Mouse (Mus musculus): ENCODE data around the gene H2al1a. TPM values are rescaled to one million over a fixed set of nuclear protein-coding genes. Genes with fewer than 3 reads are reported as not detected.

The H2al1a gene
- polyA plus RNA-seq, 2 experiments from 2014 or later, result not detected

DNA sequence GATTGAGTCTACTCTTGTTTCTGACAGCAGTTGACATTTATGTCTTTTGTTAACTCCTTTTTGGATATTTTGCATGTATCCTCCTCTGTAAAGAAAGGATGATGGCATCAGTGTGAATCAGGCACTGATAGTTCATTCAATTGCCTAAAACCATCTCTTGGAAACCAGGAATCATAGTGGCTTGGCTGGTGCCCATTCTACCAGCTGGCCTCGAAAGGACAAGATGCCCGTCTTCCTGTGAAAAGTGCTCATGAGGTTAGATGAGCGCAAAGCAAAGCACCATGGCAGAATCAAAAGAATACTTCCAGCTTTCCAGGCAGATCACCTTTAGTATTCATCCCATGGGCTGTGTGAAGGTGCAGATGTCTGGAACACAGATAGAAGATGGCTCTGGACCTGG, 47.7 kb downstream of the H2al1a start:
- ATAC-seq, result no peak

Other genes starting within 250 kb of the H2al1a start
- gene H2al1b, start 3.2 kb downstream of the H2al1a start, polyA plus RNA-seq (2017; shearing (Covaris generic)), result not detected
- gene H2al1c, start 6.4 kb downstream of the H2al1a start, polyA plus RNA-seq (2017; shearing (Covaris generic)), result not detected
- gene H2al1d, start 9.6 kb downstream of the H2al1a start, polyA plus RNA-seq (2017; shearing (Covaris generic)), result not detected
- not detected for gene H2al1e, start 12.7 kb downstream of the H2al1a start, polyA plus RNA-seq (2017; shearing (Covaris generic))
- gene H2al1f, start 15.9 kb downstream of the H2al1a start, polyA plus RNA-seq (2017; shearing (Covaris generic)), result not detected
- not detected for gene H2al1g, start 19.0 kb downstream of the H2al1a start, polyA plus RNA-seq (2017; shearing (Covaris generic))
- not detected for gene H2al1h, start 22.2 kb downstream of the H2al1a start, polyA plus RNA-seq (2017; shearing (Covaris generic))
- gene H2al1i, start 25.4 kb downstream of the H2al1a start, polyA plus RNA-seq (2017; shearing (Covaris generic)), result not detected
- gene H2al1j, start 28.6 kb downstream of the H2al1a start, polyA plus RNA-seq (2017; shearing (Covaris generic)), result not detected

Measured in CD4-positive, CD25-positive, alpha-beta regulatory T cell, adult 4 months (primary cell).